In the genomic region with DNA sequence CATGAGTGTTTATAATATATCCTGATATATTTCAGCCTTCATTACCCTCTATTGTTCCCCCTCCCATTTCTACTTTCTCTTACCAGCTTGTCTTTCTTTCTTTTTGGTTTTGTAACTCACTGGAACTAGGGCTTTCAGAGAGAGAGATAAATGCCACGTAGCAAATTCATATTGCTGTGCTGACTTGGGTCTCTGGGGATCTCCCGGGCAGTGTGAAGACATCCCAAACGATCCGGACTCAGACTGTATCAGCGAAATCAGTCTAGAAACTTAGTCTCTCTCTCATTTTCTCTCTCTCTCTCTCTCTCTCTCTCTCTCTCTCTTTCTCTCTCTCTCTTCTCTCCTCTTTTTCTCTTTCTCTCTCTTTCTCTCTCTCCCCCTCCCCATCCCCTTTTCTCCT, we compare ENCODE assay signal across 9 mouse cellular contexts. TPM values are rescaled to one million over a fixed set of nuclear protein-coding genes. Genes with fewer than 3 reads are reported as not detected.
A peak's percentile ranks its signal among the peaks of the same experiment; 100 is the strongest.
DNase-seq lines count a peak whose midpoint lies in the region; ATAC-seq and TF ChIP-seq lines count a peak whose summit lies in the region.
"Had no signal": no experiment of that assay in that cellular context is flagged by ENCODE, and none has a peak within 500 bp of the region (broad histone marks: within the 10 kb centered on the region; RNA-seq: fewer than 3 reads in every experiment).

No protein-coding gene starts in this region.

- H3K27ac ChIP-seq in heart, embryonic 10.5 days = no peak overlapping the region
- no peak overlapping the region for H3K27ac ChIP-seq in lung, embryonic 14.5 days (ENCODE audit: low read depth)
- H3K27ac ChIP-seq in embryonic facial prominence, embryonic 10.5 days (replicated peaks) = no peak overlapping the region
- H3K27ac ChIP-seq in limb, embryonic 15.5 days = no peak overlapping the region
- no peak overlapping the region for H3K27ac ChIP-seq in cerebellum, adult 2 months (ENCODE audit: insufficient read depth, low read length)

- WGBS in heart, embryonic 10.5 days = 53% methylated on average over 5 of the region's 5 CpGs
- WGBS in lung, embryonic 14.5 days = 42% methylated on average over 5 of the region's 5 CpGs
- WGBS in embryonic facial prominence, embryonic 10.5 days = 51% methylated on average over 5 of the region's 5 CpGs
- 47% methylated on average over 5 of the region's 5 CpGs for WGBS in limb, embryonic 15.5 days
- WGBS in cerebellum, adult 2 months = 33% methylated on average over 5 of the region's 5 CpGs

- peak overlapping the region; percentile 72 for H3K4me3 ChIP-seq in heart, embryonic 10.5 days
- peak overlapping the region; percentile 50; the same call in 1 of the 2 replicates for H3K4me3 ChIP-seq in lung, embryonic 14.5 days (ENCODE audit: low read depth, low read length)
- H3K4me3 ChIP-seq in embryonic facial prominence, embryonic 10.5 days = peak overlapping the region; percentile 67; the same call in 1 of the 2 replicates
- 0 out of 2 replicates have a peak overlapping the region, but pooled peaks have one; percentile 49 for H3K4me3 ChIP-seq in limb, embryonic 15.5 days
- H3K4me3 ChIP-seq in cerebellum, adult 2 months (replicated peaks; ENCODE audit: insufficient read depth, low read depth, low read length) = no peak overlapping the region

- no peak for TF ChIP-seq POLR2A in cerebellum, adult 2 months (IDR thresholded peaks at IDR 0.05; ENCODE audit: borderline replicate concordance, insufficient read depth, low read length)

- no peak overlapping the region; the same call in 1 of the 2 replicates for H3K9ac ChIP-seq in lung, embryonic 14.5 days
- H3K9ac ChIP-seq in limb, embryonic 15.5 days = no peak overlapping the region

- H3K4me1 ChIP-seq in heart, embryonic 10.5 days = peaks cover 4% of the 10 kb centered on the region; the same call in 1 of the 2 replicates
- H3K4me1 ChIP-seq in lung, embryonic 14.5 days (ENCODE audit: insufficient read depth) = no peaks in the 10 kb centered on the region
- H3K4me1 ChIP-seq in embryonic facial prominence, embryonic 10.5 days = peaks cover 10% of the 10 kb centered on the region
- peaks cover 7% of the 10 kb centered on the region for H3K4me1 ChIP-seq in limb, embryonic 15.5 days
- no peaks in the 10 kb centered on the region for H3K4me1 ChIP-seq in cerebellum, adult 2 months (ENCODE audit: control insufficient read depth, insufficient read depth, low read length)

- no peak for DNase-seq in heart, embryonic 10.5 days (ENCODE audit: low spot score)
- DNase-seq in heart, adult 8-10 months (ENCODE audit: low spot score) = no peak
- no peak for DNase-seq in lung, embryonic 14.5 days
- DNase-seq in lung, adult 18-20 months = no peak
- DNase-seq in embryonic facial prominence, embryonic 10.5 days (ENCODE audit: low spot score) = no peak
- no peak for DNase-seq in cerebellum, adult 2 months
- no peak for DNase-seq in left cerebral cortex, adult 8-10 months (ENCODE audit: low spot score in 2 of 2)
- DNase-seq: retina, postnatal 1 day had no signal

- TF ChIP-seq CTCF in lung, embryonic 14.5 days (IDR thresholded peaks at IDR 0.05; ENCODE audit: low read depth) = no peak
- no peak for TF ChIP-seq CTCF in cerebellum, adult 2 months (IDR thresholded peaks at IDR 0.05; ENCODE audit: borderline replicate concordance, insufficient read depth, low read depth, low read length)

- no peaks in the 10 kb centered on the region for H3K9me3 ChIP-seq in heart, embryonic 10.5 days
- no peaks in the 10 kb centered on the region for H3K9me3 ChIP-seq in lung, embryonic 14.5 days (ENCODE audit: low read depth, low read length)
- H3K9me3 ChIP-seq in embryonic facial prominence, embryonic 10.5 days = no peaks in the 10 kb centered on the region
- H3K9me3 ChIP-seq in limb, embryonic 15.5 days = no peaks in the 10 kb centered on the region

- H3K36me3 ChIP-seq in heart, embryonic 10.5 days = no peaks in the 10 kb centered on the region
- no peaks in the 10 kb centered on the region for H3K36me3 ChIP-seq in lung, embryonic 14.5 days (ENCODE audit: insufficient read depth)
- H3K36me3 ChIP-seq in embryonic facial prominence, embryonic 10.5 days (replicated peaks) = no peaks in the 10 kb centered on the region
- H3K36me3 ChIP-seq in limb, embryonic 15.5 days = no peaks in the 10 kb centered on the region

- no peaks in the 10 kb centered on the region for H3K27me3 ChIP-seq in heart, embryonic 10.5 days (ENCODE audit: insufficient read depth, poor library complexity, severe bottlenecking)
- H3K27me3 ChIP-seq in lung, embryonic 14.5 days (ENCODE audit: insufficient read depth, low read length) = no peaks in the 10 kb centered on the region
- peaks cover 19% of the 10 kb centered on the region for H3K27me3 ChIP-seq in embryonic facial prominence, embryonic 10.5 days (replicated peaks; ENCODE audit: low read depth, poor library complexity, severe bottlenecking)
- no peaks in the 10 kb centered on the region for H3K27me3 ChIP-seq in limb, embryonic 15.5 days
- H3K27me3 ChIP-seq in cerebellum, adult 2 months (ENCODE audit: control insufficient read depth, insufficient read depth, low read length) = peaks cover 2% of the 10 kb centered on the region; the same call in 1 of the 2 replicates

- ATAC-seq in lung, embryonic 14.5 days (ENCODE audit: insufficient read depth) = no peak
- no peak for ATAC-seq in limb, embryonic 15.5 days (ENCODE audit: insufficient number of reproducible peaks, low FRiP score, low TSS enrichment, low read depth)

- H3K4me2 ChIP-seq in lung, embryonic 14.5 days = peak overlapping the region; percentile 87
- peak overlapping the region; percentile 85 for H3K4me2 ChIP-seq in limb, embryonic 15.5 days

RNA-seq across cellular contexts. Expression of gene Ctsh, which starts 1.5 kb away (rescaled TPM):
- 19.3 and 26.4 TPM in 2 replicates for polyA plus RNA-seq in heart, embryonic 10.5 days (2016; fragmentation: Nextera tagmentation; extraction: Ambion mirVana)
- total RNA-seq in heart, adult 8-10 months (2022) = 10 to 100 TPM; 43.8 to 66.2 (median 55.1) TPM
- 132 and 177 TPM in 2 replicates for polyA plus RNA-seq in lung, embryonic 14.5 days (2014; fragmentation: Nextera tagmentation; extraction: Ambion mirVana)
- polyA plus RNA-seq in embryonic facial prominence, embryonic 10.5 days (2016; fragmentation: Nextera tagmentation; extraction: Ambion mirVana) = 5.0 and 5.9 TPM in 2 replicates
- 47.8 and 48.0 TPM in 2 replicates for polyA plus RNA-seq in limb, embryonic 15.5 days (2015; fragmentation: Nextera tagmentation; extraction: Ambion mirVana)
- polyA plus RNA-seq in cerebellum, adult 2 months (2012; rRNA removed) = 13.8 and 16.3 TPM in 2 replicates
- total RNA-seq in left cerebral cortex, adult 8-10 months (2022) = 10 to 100 TPM; 16.2 to 42.2 (median 32.4) TPM

RNA-seq across cellular contexts. Expression of gene Morf4l1, which starts 59.2 kb away (rescaled TPM):
- polyA plus RNA-seq in heart, embryonic 10.5 days (2016; fragmentation: Nextera tagmentation; extraction: Ambion mirVana) = 430 and 475 TPM in 2 replicates
- 100 to 1,000 TPM; 219 to 244 (median 237) TPM for total RNA-seq in heart, adult 8-10 months (2022)
- 416 and 446 TPM in 2 replicates for polyA plus RNA-seq in lung, embryonic 14.5 days (2014; fragmentation: Nextera tagmentation; extraction: Ambion mirVana)
- polyA plus RNA-seq in embryonic facial prominence, embryonic 10.5 days (2016; fragmentation: Nextera tagmentation; extraction: Ambion mirVana) = 515 and 519 TPM in 2 replicates
- polyA plus RNA-seq in limb, embryonic 15.5 days (2015; fragmentation: Nextera tagmentation; extraction: Ambion mirVana) = 440 and 463 TPM in 2 replicates
- 468 and 520 TPM in 2 replicates for polyA plus RNA-seq in cerebellum, adult 2 months (2012; rRNA removed)
- 100 to 1,000 TPM; 436 to 462 (median 449) TPM for total RNA-seq in left cerebral cortex, adult 8-10 months (2022)
